Mouse (Mus musculus) adrenal gland, adult 2 months (tissue): Measurements from ENCODE around the gene Asap2. TPM values are rescaled to one million over a fixed set of nuclear protein-coding genes. Genes with fewer than 3 reads are reported as not detected.
A peak's percentile ranks its signal among the peaks of the same experiment; 100 is the strongest.

Source experiments
- DNase-seq: peaks from one replicate; pipeline ENCODE4 v3.0.0; 2021
- polyA plus RNA-seq: library from polyadenylated mRNA; depleted of rRNA; stranded (reverse); fragments of >200 nt; gene quantifications from 2 replicates; pipeline ENCODE4 v1.2.3, GENCODE M21; 2012
- total RNA-seq, 2 experiments: library from RNA; stranded (reverse); gene quantifications; 2 replicates each; pipeline ENCODE4 v1.2.3; 2021

The Asap2 gene
- total and polyA plus RNA-seq, 3 experiments: 10.3 to 22.1 (median 12.1) TPM

DNA sequence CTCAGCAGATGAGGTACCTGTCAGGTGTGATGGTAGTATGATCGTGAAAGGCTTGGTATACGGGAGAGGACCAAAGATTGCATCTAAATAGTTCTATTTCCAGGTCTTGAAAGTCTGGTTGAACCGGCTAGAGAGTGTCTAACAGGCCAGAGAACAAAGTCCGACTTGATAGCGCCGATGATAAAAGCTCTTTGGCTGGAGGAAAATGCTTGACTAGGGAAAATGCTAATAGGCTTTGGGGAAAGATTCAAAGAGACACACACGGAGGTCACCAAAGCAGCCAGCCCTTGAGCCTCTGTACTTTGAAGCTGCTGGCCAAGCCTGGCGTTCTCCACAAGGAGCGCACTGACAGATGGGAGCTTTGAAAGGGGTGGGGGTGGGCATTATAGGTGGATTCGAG is 219.0 kb downstream of the Asap2 start:
- DNase-seq: no peak

- DNase-seq: no peak
Observed at GRCm38 (mm10) chr12:21212876-21213275, 222.6 kb downstream of the Asap2 start.

GRCm38 (mm10) chr12:21214551-21215165 is 224.4 kb downstream of the Asap2 start:
- DNase-seq: peak; percentile 52

GRCm38 (mm10) chr12:21217776-21218444 is 227.7 kb downstream of the Asap2 start:
- no peak for DNase-seq

DNA sequence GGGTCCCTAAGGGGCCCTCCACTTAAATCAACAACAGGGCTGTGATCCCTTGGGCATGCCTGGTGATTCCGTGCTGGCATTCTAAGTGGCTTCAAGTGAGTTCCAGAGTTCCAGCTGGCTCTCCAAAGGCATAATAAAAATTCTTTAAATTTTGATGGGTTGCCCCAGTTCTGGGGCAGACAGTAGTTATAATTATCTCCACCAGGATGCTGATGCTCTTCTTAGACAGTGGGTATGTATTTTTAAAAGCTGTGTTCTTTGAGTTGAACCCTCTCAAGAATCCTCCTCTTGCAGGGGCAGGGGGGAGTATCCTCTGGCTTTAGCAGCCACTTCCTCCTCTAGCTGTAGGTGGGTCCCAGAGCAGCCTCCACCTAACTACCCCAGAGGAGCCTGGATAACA is 230.3 kb downstream of the Asap2 start:
- no peak for DNase-seq

DNA sequence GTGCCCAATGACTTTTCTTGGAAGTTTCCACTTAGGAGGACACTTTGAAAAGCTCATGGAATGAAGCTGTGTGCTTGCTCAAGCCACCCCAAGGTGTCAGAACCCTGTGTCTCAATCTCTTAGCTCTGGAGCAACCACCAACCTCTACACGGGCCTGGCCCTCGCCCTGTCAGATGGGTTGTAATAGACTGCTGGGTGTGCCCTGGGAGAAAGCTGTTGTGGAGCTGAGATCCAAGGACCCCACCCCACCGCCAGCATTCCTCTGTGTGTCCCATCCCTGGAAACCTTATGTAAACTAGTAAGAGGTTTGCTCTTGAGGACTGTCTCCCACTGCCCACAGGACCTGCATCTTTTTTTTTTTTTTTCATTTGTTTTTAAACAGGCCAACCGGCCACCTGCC is 233.7 kb downstream of the Asap2 start:
- DNase-seq: peak; percentile 14

DNA sequence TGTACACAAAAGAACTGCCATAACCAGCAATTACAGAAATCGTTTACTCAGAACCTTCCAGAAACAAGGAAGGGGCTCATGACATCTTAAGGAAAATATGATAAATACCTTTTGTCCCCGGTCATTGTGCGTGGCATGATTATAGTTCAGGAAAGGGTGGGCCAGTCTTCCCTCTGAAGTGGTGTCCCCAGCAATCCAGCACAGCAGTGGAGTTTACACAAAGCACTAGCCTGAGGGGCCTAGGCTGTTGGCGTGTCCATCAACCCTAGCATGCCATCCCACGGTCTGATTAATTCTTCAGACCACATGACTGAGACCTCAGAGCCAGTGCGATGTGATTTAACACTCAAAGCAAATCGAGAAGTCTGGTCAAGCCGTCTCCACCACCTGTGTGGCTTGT is 235.1 kb downstream of the Asap2 start:
- no peak for DNase-seq

GRCm38 (mm10) chr12:21226316-21226715 is 236.1 kb downstream of the Asap2 start:
- no peak for DNase-seq

DNA sequence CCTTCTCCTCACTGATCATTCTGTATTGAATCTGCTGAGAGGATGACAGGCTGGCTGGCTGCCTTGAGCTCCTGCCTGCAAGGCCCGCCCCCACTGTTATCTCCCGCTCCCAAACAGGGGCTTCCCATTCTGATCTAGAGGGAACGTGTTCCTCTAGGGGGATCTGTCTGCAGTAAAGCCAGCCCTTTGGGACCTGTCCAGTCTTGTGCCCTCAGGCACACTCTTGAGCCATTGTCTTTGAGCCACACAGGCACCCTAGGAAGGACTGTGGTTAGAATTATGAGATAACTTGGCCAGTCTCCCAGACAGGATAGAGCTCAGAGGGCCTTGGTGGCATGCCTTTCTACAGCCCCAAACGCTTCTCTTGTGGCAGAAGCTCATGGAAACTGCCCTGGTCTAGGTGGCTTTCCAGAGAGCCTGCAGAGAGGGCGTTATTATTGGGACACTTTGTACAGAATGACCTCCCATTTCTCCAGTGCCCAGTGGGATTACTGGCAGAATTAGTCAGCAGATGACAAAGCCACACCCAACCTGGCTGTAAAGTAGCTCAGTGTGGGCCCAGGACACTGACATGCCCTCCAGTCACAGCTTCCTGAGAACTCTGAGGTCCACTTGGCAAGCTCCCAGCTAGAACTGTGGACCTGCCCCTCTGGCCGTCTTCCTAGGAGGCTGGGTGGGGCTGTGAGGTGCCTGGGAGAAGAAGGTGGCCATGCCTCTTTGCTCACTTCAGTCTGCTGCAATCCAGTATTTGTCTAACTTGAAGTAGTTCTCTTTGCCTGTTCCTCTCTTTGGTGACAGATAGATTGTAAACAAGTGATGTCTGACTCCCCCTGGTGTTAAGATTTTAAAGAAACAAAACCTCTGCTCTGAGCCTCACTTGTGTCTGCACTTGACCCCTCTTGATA is 237.1 kb downstream of the Asap2 start:
- peak; percentile 88 for DNase-seq

DNA sequence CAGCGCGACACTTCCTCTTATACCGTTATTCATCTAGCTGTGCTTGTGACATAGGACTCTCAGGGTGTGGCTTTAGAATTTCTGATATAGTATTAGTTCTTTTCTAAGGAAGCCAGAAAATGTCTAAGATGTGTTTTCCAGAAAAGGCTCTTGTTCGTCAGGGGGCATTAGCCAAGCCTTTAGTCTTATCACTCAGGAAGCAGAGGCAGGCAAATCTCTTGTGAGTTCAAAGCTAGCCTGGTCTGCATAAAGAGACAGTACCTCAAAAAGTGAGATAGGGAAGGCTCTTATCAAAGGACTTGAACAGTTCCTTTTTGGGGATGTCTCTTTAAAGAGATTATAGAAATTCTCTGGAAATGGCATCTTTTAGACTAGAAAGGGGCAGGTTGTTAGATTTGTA is 238.4 kb downstream of the Asap2 start:
- no peak for DNase-seq

- no peak for DNase-seq
Observed at GRCm38 (mm10) chr12:21229076-21229918, 239.0 kb downstream of the Asap2 start.

DNA sequence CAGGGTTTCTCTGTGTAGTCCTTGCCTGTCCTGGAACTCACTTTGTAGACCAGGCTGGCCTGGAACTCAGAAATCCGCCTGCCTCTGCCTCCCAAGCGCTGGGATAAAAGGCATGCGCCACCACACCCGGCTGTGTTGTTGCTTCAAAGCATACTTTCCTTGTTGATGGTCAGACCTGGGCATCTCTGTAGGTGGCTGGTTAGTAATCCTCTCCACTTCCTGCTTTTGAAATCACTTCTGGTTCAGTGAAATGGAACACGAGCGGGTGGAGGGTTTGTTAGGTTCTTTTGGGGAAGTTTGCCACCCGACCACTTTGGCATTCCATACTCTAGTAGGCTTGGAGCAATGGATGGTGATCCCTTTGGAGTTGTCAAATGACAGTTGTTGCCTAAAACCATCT is 243.5 kb downstream of the Asap2 start:
- no peak for DNase-seq

DNA sequence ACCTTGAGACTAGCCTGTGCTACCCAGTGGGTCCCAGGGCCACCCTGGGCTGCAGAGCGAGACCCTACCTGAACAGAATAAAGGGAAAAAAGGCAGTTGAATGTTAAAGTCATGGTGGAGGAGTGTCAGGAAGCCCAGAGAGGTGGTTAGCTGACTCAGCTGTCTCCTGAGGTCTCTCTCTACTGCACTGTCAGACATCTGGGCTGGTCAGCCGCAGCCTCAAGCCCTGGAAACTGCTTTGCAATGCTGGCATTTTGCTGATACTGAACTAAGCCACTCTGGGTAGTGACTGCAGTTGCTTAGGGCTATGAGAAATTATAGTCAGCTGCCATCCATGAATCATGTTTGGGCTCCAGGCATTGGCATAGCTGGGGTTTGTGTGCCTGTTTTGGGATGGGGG is 244.3 kb downstream of the Asap2 start:
- no peak for DNase-seq

DNA sequence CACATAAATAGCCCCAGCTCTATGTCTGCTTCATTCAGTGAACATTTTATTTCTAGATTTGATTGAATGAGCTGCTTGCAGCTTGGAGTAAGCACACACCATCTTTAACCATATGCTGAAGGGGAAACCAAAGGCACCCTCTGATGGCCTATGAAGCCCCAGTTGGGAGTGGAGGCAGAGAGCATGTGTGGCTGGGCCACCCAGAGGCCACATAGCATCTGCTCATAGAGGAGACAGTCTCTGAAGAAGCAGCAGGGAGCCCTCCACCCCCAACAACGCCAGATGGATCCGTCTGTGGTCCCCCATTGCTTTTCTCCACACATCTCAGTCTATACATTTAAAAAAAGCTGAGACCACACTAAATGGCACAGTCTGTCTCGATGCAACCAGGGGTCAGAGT is 251.7 kb downstream of the Asap2 start:
- DNase-seq: no peak

- DNase-seq: no peak
Observed at GRCm38 (mm10) chr12:21244375-21244960, 254.2 kb downstream of the Asap2 start.

DNA sequence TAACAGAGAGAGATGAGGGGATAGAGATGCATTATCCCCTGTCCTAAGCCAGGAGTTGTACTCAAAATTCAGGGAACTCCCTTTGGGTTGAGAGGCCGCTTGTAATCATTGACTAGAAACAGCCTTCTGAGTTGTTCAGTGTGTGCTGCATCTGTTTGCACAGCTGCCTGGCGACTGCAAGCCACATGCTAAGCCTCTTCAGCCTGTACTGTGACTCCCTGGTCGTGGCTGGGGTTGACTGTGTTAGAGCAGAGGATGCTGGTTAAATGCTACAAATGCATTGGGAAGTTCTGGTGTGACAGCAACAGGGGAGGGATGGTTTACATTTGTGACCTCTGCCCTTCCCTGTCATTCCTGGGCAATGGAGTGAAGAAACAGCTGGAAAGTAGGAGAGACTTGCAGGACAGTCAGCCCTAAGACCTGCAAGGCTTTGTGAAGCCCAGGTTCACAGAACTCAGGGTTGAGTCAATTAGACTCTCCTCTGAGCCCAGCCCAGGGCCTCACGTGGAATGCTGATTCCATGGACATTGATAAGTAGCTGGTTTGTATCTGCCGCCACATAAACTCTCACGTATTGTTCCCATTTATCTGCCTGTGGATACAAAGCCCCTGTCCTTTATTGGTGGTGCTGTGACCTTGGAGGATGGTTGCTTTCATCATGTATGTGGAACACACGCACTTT is 257.6 kb downstream of the Asap2 start:
- DNase-seq: no peak

DNA sequence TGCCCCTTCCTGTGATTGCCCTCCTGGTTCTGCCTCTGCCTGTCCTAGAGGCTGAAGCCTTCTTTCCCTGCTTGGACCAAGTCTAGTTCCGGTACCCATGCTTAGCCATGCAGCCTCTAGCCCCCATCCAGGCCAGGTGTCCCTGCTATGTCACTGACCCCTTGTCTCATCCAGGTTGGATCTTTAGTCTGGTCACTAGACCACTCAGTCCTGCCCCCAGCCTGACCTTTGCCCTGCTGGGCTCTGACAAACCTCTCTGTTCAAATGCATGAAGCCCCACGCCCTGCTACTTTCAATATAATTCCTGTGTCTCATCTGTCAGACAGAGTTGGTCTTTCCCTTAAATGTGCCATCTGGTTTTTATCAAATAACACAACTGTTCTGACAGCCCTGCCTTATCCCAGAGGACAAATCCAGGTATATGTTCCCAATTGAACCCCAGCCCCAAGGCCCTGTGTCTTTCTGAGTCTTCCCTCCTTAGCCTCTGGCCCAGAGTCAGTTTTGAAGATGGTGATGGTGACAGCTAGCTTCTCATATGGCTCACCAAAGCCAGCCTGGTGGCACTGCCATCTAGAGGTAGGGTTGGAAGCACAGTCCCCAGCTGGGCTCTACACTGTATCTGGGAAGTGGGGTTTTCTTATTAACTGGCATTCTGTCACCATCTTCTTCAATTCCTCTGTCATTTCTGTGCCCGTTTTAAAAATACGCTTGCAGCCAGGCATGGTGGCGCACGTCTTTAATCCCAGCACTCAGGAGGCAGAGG is 270.4 kb downstream of the Asap2 start:
- DNase-seq: peak; percentile 34

GRCm38 (mm10) chr12:21261521-21261920 is 271.3 kb downstream of the Asap2 start:
- no peak for DNase-seq

- DNase-seq: no peak
Observed at GRCm38 (mm10) chr12:21263256-21263655, 273.0 kb downstream of the Asap2 start.

- DNase-seq: peak; percentile 53
Observed at GRCm38 (mm10) chr12:21264241-21264640, 274.0 kb downstream of the Asap2 start.
